Mouse (Mus musculus) cerebellum, adult (tissue): Measurements from ENCODE around the gene Slc7a8.
"Not testable (repeated sequence)": the region's sequence is repeated elsewhere in the genome, so short reads cannot be mapped to it uniquely, and the experiment has no call there.

ENCODE experiments used
- ATAC-seq: cut with Nextera tagmentation; 2 replicates; pipeline ENCODE4 v1.9.2; 2017; ENCODE audit warnings: mild to moderate bottlenecking, moderate library complexity, mixed read lengths; ENCODE audit not compliant: insufficient number of reproducible peaks, low FRiP score, low TSS enrichment

Gene Slc7a8

GRCm38 (mm10) chr14:54782971-54783370 is 1.2 kb upstream of the Slc7a8 start:
- no peak for ATAC-seq

DNA sequence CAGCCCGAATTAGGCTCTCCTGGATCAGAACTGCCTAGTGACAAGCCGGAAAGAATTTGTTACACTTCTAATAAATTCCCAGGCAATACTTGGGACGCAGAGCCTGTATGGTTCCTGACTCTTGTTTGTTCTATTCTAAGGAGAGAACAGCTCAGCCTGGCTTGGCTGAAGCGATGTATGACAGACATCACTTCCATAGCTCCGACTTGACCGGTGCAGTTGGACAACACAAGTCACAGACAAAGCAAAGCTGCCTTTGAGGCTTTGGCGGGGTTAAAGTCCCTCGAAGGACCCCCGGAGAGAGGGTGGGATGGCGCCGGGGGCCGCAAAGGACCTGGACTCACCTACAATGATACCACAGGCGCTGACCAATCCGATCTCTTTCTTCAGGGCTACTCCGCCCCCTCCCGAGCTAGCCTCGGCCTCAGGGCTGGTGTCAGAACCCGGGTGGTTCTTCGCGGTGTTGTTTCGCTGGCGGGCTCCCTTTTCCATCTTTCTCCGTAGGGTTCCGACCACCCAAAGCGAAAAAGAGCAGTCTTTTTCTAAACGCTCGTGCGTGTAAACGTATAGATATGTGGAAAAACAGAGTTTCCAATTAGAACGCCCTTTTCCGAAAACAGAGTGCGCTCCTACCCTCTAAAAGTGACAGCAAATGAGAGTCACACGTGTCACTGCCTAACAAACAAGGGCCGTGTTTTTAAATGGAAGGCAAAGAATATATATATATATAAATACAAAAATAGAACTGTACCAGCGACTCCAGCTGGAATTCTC is 723 bp downstream of the Slc7a8 start:
- ATAC-seq, result peak; percentile 84

- no peak for ATAC-seq
Observed at GRCm38 (mm10) chr14:54780084-54780483, 1.7 kb downstream of the Slc7a8 start.

GRCm38 (mm10) chr14:54777893-54778292 is 3.9 kb downstream of the Slc7a8 start:
- no peak for ATAC-seq

DNA sequence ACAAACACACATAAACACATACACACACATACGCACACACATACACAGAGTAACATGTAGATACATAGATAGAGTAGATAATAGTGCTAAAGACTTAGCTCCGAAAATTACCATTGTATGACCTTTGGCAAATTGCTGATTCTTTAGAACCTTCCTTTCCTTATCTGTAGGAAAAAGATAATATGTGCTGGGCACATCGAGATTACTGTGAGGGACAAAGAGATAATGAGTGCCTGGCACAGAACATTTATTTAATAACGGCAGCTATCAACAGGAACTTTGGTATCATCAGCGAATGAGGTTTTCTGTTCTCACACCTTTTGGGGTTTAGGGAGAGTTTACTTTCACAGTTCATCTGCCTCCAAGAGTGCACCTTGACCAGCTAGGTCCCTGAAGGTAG is 5.0 kb downstream of the Slc7a8 start:
- no peak for ATAC-seq

DNA sequence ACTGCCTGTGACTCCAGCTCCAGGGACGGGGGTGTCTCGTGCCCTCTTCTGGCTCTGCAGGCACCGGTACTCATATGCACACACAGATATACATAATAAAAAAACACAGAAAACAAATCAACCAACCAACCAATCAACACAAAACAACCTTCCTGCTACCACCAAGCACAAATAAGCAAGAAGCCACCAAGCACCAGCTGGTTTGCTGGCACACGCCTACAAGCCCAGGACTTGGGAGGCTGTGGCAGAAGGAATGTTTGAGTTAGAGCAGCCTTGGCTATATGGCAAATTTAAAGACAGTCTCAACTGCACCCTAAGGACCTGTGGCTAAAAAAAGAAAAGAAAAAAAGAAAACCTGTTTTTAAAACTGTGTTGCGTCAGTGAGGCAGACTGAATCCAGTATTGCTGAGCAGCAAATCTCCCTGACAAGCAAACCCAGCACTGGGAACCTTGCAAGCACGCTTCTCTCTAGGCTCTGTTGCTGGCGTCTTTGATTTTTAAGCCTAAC is 6.2 kb downstream of the Slc7a8 start:
- ATAC-seq, result no peak

- 0 out of 2 replicates have a peak, but pooled peaks have one; percentile 47 for ATAC-seq
Observed at GRCm38 (mm10) chr14:54772333-54772856, 9.4 kb downstream of the Slc7a8 start.

- ATAC-seq, result no peak
Observed at GRCm38 (mm10) chr14:54770373-54770772, 11.4 kb downstream of the Slc7a8 start.

DNA sequence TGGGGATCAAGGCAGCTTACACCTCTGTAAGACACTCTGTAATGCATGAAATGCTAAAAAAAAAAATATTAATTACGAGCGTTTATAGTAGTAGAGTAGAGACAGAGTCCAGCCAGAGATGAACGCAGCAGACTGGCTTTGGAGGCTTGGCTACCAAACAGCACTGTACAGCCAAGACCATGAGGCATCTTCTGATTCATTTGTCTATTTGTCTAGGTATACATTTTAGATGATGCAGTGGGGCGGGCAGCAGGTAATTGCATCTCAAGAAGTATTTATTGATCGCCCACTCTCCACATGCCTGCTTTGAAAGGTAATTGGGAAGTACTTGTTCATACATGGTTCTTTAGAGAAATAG is 12.7 kb downstream of the Slc7a8 start:
- no peak for ATAC-seq

DNA sequence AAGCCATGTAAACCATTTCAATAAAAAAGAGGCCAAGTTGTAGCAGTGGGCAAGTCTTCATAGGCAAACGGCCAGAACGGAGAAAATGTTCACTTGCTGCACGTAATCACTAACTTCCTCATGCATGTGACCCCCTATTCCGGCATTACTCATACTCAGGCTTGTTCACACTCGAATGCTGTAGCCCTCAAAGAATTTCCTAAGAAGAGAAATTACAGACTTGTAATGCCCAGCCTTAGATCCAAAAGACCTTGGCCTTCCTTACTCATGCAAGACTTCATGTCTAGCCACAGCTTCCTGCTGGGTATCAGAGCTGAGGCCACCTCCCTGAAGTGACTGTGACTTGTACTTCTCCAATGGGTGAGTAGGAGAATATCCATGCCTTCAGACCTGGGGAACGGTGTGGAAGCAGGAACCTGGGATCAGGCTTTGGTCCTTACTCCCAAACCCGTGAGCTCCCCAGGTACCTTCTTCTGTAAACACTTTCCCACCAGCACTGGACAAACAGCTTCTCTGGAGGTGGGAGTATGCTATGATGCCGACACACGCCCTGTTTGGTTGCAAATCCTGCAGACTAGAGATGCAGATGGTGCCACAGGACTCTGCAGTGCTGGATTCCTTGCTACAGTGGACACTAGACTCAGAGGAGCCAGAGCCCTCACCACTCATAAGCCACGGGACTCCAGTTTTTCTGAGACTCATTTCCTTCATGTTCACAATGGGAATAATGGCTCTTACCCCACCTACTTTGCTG is 13.3 kb downstream of the Slc7a8 start:
- ATAC-seq, result no peak

- ATAC-seq, result not testable (repeated sequence)
Observed at GRCm38 (mm10) chr14:54766937-54767336, 14.8 kb downstream of the Slc7a8 start.

DNA sequence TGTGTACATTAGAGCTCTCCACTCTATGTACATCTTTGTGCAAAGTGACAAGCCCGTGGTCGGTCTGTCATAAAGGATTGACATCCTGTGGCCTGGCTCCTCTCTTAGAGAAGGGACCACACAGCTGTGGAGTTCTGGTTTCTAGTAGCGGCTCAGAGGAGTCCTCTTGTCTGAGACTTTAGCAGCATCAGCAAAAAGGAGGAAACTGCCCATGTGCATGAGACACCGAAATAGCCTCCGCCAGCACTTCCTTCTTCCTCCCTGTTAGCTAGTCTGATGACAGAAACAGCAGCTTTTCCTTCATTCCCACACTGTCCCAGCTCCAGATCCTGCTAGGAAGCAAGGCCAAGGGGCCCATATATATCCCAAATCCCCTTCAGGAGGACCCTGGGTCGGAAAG is 25.4 kb downstream of the Slc7a8 start:
- ATAC-seq, result no peak

GRCm38 (mm10) chr14:54754602-54755018 is 27.1 kb downstream of the Slc7a8 start:
- 0 out of 2 replicates have a peak, but pooled peaks have one; percentile 56 for ATAC-seq

- no peak for ATAC-seq
Observed at GRCm38 (mm10) chr14:54753986-54754601, 27.7 kb downstream of the Slc7a8 start.

DNA sequence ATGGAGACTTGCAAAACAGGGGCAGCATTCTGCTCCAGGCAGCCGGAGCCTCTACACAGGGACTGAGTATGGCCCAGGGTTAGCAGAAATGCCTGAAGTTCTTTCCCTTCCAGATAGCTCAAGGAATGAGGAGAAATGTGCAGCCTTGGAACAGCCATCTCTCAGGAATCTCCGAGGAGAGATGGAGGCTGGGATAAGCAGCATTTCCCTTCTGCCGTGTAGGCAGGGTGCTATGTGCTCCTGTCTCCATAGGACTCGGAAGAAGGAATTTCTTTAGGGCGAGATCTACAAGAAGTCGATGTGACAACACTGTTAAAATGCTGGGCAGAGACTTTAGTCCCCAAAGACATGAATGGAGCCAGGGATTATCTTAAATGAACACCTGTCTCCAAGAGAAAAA is 28.8 kb downstream of the Slc7a8 start:
- no peak for ATAC-seq

DNA sequence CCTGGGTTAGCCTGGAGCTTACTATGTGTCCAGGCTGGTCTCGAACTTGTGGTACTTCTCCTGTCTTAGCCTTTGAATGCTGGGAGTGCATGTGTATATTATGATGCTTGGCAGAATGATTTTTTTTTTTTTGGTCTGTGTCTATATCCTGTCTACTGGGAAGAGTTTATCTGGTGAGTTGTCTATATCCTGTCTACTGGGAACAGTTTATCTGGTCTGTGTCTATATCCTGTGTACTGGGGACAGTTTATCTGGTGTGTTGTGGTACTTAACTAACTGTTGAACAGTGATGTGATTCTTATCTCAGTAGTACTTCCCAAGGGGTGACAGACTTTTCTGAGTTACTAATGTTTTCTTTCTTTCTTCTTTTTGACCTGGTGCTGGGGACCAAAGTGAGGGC is 30.0 kb downstream of the Slc7a8 start:
- ATAC-seq, result no peak

DNA sequence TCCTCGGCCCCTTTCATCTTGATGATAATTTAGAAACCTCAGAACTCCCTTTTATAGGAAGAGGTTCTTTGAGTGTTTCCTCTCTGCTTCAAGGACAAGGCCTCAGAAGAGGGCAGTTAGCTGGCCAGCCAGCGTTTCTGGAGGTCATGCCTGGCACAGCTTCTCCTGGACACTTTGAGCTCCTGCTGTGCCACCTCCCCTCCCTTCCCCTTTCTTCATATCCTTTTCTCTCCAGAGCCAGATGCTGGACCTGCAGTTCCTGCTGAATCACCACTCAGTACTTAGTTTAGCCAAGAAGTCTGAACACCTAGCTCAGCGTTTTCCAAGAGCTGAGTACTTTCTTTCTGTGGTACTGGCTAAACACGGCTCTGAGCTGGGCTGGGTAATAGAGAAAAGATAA is 32.5 kb downstream of the Slc7a8 start:
- no peak for ATAC-seq

DNA sequence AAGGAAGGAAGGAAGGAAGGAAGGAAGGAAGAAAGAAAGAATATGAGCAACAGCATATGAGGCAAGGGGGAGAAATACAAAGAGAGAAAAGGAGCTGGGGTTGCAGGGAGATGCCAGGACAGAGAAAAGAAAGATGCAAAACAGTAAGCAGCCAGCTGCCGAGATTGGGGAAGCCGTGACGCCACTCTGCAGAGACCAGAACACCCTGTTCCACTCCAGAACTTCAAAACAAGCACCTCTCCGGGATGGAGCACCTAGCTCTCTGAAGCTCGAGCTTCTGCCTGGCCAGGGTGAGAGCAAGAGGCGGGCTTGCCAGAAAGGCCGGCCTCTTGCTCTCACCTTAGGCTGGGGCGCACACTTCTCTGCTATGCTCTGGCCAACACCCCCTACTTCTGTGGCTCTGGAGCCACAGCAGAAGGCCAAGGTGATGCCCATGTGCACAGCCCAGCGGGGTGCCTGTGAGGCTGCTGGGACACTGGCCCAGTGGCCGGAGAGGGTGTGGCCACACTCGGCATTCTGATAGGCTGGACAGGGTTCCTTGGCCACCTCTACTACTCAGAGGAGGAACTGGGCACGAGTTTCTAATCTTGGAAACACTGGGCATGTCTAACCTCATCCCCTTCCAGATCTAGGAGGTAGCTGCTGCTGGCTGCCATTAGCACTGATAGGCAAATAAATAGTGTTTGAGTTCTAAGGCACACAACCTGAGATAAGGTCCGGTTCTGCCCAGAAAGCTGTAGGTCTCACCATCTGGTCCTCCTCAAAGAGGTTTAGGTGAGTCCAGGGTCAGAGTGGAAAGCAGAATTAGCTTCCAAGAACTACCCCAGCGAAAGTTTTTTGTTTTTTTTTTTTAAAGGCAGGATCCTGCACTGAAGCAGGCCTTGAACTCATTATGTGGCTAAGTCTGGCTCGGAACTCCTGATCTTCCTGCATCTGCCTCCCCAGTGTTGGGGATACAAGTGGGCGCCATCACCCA is 33.5 kb downstream of the Slc7a8 start:
- ATAC-seq, result peak; percentile 89

- ATAC-seq, result no peak
Observed at GRCm38 (mm10) chr14:54746038-54746437, 35.7 kb downstream of the Slc7a8 start.

DNA sequence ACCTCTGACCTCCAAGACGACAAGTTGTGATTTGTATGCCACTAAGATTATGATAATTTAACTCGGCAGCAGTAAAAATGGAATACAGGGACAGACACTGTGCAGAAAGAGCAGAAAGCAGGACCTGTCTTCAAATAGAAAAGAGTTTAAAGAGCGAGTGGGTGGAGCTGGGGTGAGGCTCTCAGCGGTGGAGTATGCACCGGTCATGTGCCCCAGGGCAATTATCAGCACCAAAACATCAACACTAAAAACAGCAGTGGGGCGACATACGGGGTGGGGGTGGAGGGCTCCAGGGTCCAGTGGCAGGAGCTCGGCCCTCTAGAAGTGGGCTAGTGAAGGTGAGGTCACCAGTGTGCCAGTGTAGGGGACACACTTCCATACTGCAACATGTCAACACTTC is 37.3 kb downstream of the Slc7a8 start:
- no peak for ATAC-seq
